Mouse (Mus musculus): ENCODE data around the gene Cux1.

DNA sequence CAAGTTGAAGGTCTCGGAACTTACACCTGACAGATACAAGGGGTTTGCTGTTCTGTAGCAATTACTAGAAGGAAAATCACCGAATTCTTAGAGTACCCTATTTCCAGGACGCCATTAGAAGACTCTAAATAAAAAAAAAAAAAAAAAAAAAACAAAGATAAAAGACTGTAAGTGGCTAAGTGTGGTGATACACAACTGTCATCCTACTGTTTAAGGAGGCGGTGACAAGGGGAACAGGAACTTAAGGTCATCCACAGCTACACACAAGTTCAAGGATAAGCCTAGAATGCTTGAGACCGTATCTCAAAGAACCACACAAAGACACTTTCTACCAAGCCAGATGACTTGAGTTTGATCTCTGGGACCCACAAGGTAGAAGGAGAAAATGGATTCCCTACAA lies 56.7 kb downstream of the Cux1 start:
- TF ChIP-seq POLR2A (IDR thresholded peaks at IDR 0.05; ENCODE audit: low read depth, low read length) (no peak), CTCF (IDR thresholded peaks at IDR 0.05; ENCODE audit: extremely low read depth, insufficient read depth, insufficient read length, insufficient replicate concordance) (no peak)
